Mouse (Mus musculus) gastrocnemius, adult 2 months (tissue): ENCODE measurements around the gene Fpgs. TPM values are rescaled to one million over a fixed set of nuclear protein-coding genes. Genes with fewer than 3 reads are reported as not detected.

Experiments used
- DNase-seq: peaks from one replicate; pipeline ENCODE4 v3.0.0; 2022
- H3K27ac ChIP-seq: fragments of 200-600 bp; 2 replicates; pipeline ENCODE4 v1.8.1; 2022; ENCODE audit warnings: mild to moderate bottlenecking
- H3K4me3 ChIP-seq: fragments of 200-600 bp; 2 replicates; pipeline ENCODE4 v1.8.1; 2022; ENCODE audit warnings: mild to moderate bottlenecking, moderate library complexity
- CTCF ChIP-seq: fragments of 200-600 bp; IDR thresholded peaks from 2 replicates; pipeline ENCODE4 v1.8.1; 2022; ENCODE audit warnings: antibody characterized with exemption, mild to moderate bottlenecking, moderate library complexity
- intact Hi-C: fragments of 180-260 bp; cut with DNase I; formaldehyde crosslinking; loops from one replicate; pipeline ENCODE4 v1.15.1; 2025
- long read RNA-seq, 2 experiments: library from polyadenylated mRNA; stranded (forward); transcript quantifications; one replicate each; pipeline ENCODE4 v2.0.0; 2021
- total RNA-seq, 2 experiments: library from RNA; stranded (reverse); gene quantifications; 2 replicates each; pipeline ENCODE4 v1.2.3; 2021

Gene Fpgs
- 1 to 10 TPM; 5.9 to 6.9 TPM for total RNA-seq
- long read RNA-seq, experiment 1, transcript Fpgs-201 (15 exons, 2,273 nt), result major isoform, 5 of 7 reads
- long read RNA-seq, experiment 1, partial matches to known transcripts, result 1 of 7 reads
- long read RNA-seq, experiment 1, other reads (novel, unspliced or antisense), result 1 of 7 reads
- long read RNA-seq, experiment 2, transcript Fpgs-201 (15 exons, 2,273 nt), result major isoform, 7 of 9 reads
- long read RNA-seq, experiment 2, partial matches to known transcripts, result 0 of 9 reads
- long read RNA-seq, experiment 2, other reads (novel, unspliced or antisense), result 2 of 9 reads

GRCm38 (mm10) chr2:32704021-32704421 is at the start of gene Fpgs:
Gene Fpgs (minus strand): TSS chr2:32704145.
- intact Hi-C loops, result no loop called here
- no peak for TF ChIP-seq CTCF
- no peak within 1 kb of the TSS for H3K4me3 ChIP-seq
- no peak for DNase-seq
- no peak within 1 kb of the TSS for H3K27ac ChIP-seq

DNA sequence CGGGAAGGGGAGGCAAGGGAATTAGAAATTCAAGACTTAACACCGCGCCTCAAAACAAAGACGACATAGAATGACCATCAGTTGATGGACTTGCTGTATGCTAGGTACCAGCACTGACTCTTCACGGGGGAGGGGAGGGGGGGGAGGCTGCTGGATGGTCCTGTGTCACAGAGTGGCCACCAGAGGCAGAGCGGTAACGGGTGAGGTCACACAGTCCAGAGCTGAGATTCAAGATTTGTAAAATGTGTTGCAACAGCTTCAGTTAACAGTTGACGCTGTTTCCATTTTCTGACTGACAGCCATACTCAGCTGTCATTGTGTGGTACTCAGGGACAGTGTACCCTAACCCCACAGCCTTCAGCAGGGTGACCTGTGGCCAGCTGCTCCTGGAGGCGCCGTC is 48.2 kb upstream of the Fpgs start:
- no peak overlapping the region for H3K4me3 ChIP-seq
- no peak overlapping the region for H3K27ac ChIP-seq
- intact Hi-C loops, result no loop called here
- no peak for DNase-seq
- TF ChIP-seq CTCF, result no peak

DNA sequence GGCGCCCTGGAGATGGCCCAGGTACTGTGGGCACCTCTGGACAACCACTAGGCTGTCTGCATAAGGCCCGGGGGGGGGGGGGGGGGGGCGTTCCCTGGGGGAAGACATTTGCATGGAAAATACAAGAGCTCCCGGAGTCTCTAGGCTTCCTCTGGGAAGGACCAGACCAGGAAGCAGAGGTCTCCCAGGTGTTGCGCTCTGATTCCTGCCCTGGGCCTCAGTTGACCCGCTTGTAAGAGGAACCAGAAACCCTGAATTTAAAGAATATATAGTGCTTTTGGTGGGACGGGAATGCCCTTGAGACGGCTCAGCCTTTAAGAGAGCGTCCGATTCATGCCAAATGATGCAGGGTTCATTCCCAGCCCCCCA is 47.7 kb upstream of the Fpgs start:
- intact Hi-C loops, result no loop called here
- TF ChIP-seq CTCF, result no peak
- no peak for DNase-seq
- H3K27ac ChIP-seq, result no peak overlapping the region
- H3K4me3 ChIP-seq, result peak overlapping the region; percentile 31; the same call in 1 of the 2 replicates

DNA sequence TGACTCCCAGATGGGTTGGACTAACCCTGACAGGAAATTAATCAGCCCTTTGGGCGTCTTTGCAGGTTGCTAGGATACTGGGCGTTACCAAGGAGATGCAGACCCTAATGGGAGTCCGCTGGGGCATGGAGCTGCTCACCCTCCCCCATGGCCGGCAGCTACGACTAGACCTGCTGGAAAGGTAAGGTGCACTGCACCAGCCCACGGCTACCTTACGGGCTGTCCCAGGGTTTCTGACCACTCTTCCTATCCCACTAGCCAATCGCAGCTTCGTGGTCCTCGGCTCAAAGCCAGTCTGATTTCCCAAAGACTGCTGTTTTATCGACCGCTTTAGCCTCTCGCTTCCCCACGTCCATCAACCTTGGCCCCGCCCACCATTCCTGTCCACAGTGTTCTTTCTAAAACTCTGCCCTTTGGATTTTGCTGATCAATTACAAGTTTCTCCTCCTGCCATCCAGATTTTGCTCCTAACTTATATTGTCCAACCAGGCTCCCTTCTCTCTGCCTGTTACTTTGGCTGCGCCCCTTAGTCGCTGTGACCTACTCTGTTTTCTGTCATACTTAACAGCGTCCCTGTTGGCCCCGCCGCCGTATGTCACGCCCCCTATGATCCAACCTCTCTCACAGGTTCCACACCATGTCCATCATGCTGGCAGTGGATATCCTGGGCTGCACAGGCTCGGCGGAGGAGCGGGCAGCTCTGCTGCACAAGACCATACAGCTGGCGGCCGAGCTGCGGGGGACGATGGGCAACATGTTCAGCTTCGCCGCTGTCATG is 47.1 kb upstream of the Fpgs start:
- no peak overlapping the region for H3K27ac ChIP-seq
- intact Hi-C loops, result no loop called here
- DNase-seq, result no peak
- peak overlapping the region; percentile 31 for H3K4me3 ChIP-seq
- no peak for TF ChIP-seq CTCF

GRCm38 (mm10) chr2:32750199-32750598 is 46.3 kb upstream of the Fpgs start:
- DNase-seq, result no peak
- Histone ChIP-seq H3K4me3 (no peak overlapping the region), H3K27ac (no peak overlapping the region)
- peak; percentile 9 for TF ChIP-seq CTCF
- intact Hi-C loops, result no loop called here

DNA sequence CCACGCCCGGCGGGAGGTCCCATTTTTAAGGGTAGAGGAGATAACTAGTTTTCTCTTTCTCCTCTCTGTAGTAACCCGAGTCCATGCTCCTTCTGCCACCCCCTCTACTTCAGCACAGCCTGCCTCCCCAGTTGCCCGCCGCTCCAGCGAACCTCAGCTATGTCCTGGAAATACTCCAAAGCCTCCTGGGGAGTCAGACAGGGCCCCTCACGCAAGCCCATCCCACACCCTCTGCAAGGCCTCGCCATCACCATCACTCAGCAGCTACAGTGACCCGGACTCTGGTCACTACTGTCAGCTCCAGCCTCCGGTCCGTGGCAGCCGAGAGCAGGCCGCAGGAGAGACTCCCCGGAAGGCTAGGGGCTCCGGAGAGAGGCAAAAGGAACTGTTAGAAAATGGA is 45.1 kb upstream of the Fpgs start:
- intact Hi-C loops, result no loop called here
- no peak overlapping the region for H3K4me3 ChIP-seq
- no peak for TF ChIP-seq CTCF
- DNase-seq, result no peak
- no peak overlapping the region for H3K27ac ChIP-seq

- Histone ChIP-seq H3K27ac (no peak overlapping the region), H3K4me3 (no peak overlapping the region)
- no peak for TF ChIP-seq CTCF
- intact Hi-C loops, result no loop called here
- no peak for DNase-seq
These were observed 40.5 kb upstream of the Fpgs start for GRCm38 (mm10) chr2:32744272-32744982.

- DNase-seq, result no peak
- H3K4me3 ChIP-seq, result peak overlapping the region; percentile 67
- no peak for TF ChIP-seq CTCF
- no peak overlapping the region for H3K27ac ChIP-seq
- intact Hi-C loops, result no loop called here
These were observed 38.2 kb upstream of the Fpgs start for GRCm38 (mm10) chr2:32742173-32742531.

GRCm38 (mm10) chr2:32741273-32742172 is 37.6 kb upstream of the Fpgs start:
- H3K4me3 ChIP-seq, result peak overlapping the region; percentile 67
- TF ChIP-seq CTCF, result no peak
- DNase-seq, result peak; percentile 61
- peak overlapping the region; percentile 28; the same call in 1 of the 2 replicates for H3K27ac ChIP-seq
- intact Hi-C loops, result no loop called here

DNA sequence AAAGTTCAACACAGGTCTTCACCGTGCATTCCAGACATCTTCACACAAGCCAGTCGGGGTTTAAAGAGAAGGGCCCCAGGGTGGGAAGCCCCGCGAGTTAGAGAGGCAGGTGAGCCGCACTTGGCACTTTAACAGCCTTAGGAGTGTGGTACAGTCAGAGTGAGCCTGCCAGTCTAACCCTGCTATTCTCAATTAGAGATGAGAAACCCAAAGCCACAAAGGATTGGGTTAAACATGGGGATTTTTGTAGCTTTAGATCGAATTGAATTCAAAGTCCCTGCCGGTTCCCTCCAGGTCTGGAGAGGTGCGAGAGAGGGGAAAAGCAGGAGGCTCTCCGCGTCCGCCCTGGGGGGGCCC is 36.9 kb upstream of the Fpgs start, which contains the start of gene 6330409D20Rik:
Gene 6330409D20Rik, minus strand, starts transcription at position 101 of the 357 bp plus-strand sequence.
- Histone ChIP-seq H3K4me3 (peak within 1 kb of the TSS; percentile 67), H3K27ac (peak within 1 kb of the TSS; percentile 28; the same call in 1 of the 2 replicates)
- TF ChIP-seq CTCF, result no peak
- intact Hi-C loops, result no loop called here
- DNase-seq, result no peak

DNA sequence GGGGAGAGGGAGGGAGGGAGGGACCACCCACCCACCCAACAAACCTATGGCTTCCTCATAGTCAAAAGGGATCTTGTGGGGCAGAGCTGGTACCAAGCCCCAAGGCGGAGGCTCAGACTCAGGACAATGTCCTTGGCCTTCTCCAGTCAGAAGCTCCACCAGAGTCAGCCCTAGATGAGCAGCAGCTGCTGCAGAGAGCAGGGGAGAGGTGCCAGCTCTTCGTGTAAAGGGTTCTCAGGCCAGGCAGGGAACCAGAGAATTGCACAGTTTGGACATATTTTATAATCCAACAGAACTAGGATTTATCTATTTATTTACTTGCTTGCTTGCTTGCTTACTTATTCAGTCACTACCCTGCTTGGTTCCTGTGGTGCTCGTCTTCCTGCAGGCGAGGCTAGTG is 35.4 kb upstream of the Fpgs start:
- no peak for TF ChIP-seq CTCF
- H3K4me3 ChIP-seq, result no peak overlapping the region; the same call in 1 of the 2 replicates
- DNase-seq, result no peak
- peak overlapping the region; percentile 1; the same call in 1 of the 2 replicates for H3K27ac ChIP-seq
- intact Hi-C loops, result no loop called here

DNA sequence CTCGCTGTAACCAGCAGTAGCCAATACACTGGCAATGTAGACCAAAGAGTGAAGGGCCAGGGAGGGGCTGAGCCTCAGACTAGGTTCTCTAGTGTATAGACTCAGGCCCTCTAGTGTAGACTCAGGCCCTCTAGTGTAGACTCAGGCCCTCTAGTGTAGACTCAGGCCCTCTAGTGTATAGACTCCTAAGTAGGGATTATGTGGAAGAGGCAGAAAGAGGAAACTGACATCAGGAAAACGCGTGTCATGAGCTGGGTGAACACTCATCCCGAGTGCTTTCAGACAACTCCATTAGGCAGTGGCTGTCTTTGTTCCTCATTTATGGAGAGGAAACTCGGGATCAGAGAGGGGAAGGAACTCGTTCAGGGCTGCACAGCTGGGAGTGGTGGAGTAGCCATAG is 33.1 kb upstream of the Fpgs start:
- intact Hi-C loops, result no loop called here
- no peak for DNase-seq
- no peak for TF ChIP-seq CTCF
- peak overlapping the region; percentile 37 for H3K4me3 ChIP-seq
- peak overlapping the region; percentile 75 for H3K27ac ChIP-seq
